Mouse (Mus musculus): ENCODE data around the gene Tnfrsf8. TPM values are rescaled to one million over a fixed set of nuclear protein-coding genes. Genes with fewer than 3 reads are reported as not detected.

Tnfrsf8 gene
- total RNA-seq (2023): not detected

GRCm38 (mm10) chr4:145314836-145315467, at the start of gene Tnfrsf8:
TSS of gene Tnfrsf8 (minus strand) at chr4:145315164.

GRCm38 (mm10) chr4:145246173-145247011, 68.6 kb downstream of the Tnfrsf8 start, which contains the start of gene Tnfrsf1b:
TSS of gene Tnfrsf1b (minus strand) at chr4:145246870.

Other genes with a start within 250 kb of the Tnfrsf8 start
- 63.3 TPM for gene Vps13d, start 120.2 kb downstream of the Tnfrsf8 start, total RNA-seq (2023)
- 30.6 TPM for gene Tnfrsf1b, start 68.3 kb downstream of the Tnfrsf8 start, total RNA-seq (2023)
- 1.1 TPM for gene Zfp990, start 195.6 kb upstream of the Tnfrsf8 start, total RNA-seq (2023)

All from CD4-positive naive resting alpha-beta T cell, adult 76 days (primary cell).